Mouse (Mus musculus): ENCODE measurements around the gene Plin5.

DNA sequence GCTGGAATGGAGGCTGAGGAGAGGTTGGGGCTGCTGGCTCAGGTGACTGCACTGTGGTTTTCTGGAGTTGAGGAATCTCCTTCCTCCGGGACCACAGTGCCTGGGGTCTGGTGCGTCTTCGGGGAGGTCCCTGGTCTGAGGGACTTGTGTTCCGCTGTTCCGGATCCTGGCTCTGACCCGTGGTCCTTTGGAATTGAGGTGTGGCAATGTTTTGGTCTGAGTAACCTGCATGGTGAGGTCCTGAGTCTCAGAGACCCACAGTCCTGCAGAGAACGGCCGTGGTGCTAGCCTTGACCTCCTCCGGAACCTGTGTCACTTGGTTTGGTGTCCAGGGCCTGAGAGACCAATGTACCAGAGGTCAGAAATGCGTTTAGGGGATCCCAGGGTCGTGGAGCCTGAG is 37.5 kb downstream of the Plin5 start:
- no peak for TF ChIP-seq CTCF (IDR thresholded peaks at IDR 0.05; ENCODE audit: low read depth, low read length)
- TF ChIP-seq POLR2A (IDR thresholded peaks at IDR 0.05; ENCODE audit: extremely low read depth, insufficient read depth, low read length): no peak

All from liver, adult 2 months (tissue).